Mouse (Mus musculus): Measurements from ENCODE around the gene Lpo. TPM values are rescaled to one million over a fixed set of nuclear protein-coding genes. Genes with fewer than 3 reads are reported as not detected.
A peak's percentile ranks its signal among the peaks of the same experiment; 100 is the strongest.
"Not testable (repeated sequence)": the region's sequence is repeated elsewhere in the genome, so short reads cannot be mapped to it uniquely, and the experiment has no call there.

Lpo gene
- polyA plus RNA-seq (2015; fragmentation: Nextera tagmentation; extraction: Ambion mirVana) = 0.05 TPM in 1 of 2 replicates, not detected in the other

DNA sequence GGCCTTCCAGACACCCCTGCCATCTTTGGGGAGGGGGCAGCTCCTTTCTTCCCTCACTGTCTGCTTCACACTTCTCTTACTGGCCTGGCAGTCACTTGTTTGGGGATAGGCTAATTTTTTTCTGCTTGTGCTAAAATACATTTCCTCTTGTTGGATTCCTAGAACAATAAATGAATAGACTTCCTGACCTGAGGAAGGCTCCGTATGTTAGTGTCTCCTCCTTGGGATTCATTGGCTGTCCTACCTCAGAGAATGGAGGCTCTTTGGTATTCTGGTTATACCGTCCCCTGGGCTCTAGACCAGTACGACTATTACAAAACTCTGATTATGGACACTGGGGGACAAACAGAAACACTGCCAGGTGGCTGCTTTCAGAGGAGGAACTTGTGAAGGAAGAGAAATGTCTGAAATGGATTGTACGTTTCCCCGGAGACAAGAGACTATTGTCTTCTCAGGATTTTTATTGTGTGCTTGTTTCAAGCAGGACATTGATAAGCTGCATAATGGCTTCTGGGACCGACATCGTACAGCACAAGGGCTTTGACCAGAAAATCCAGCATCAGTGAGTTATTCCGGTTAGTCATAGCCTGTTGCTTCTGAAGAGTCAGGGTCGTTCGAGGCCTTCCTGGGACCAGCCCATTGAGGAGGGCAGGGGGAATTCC is at the start of gene Lpo:
Lpo (minus strand) TSS at position 51 of the 662 bp plus-strand sequence.
- Histone ChIP-seq H3K4me2 (replicated peaks) (no peak within 1 kb of the TSS), H3K27ac (no peak within 1 kb of the TSS), H3K27me3 (replicated peaks) (no peaks in the 10 kb centered on the region), H3K9ac (no peak within 1 kb of the TSS), H3K36me3 (no peaks in the 10 kb centered on the region), H3K4me1 (replicated peaks) (no peaks in the 10 kb centered on the region), H3K9me3 (no peaks in the 10 kb centered on the region), H3K4me3 (replicated peaks) (no peak within 1 kb of the TSS)
- ATAC-seq = no peak
- 50% methylated on average over 10 of the region's 10 CpGs for WGBS

DNA sequence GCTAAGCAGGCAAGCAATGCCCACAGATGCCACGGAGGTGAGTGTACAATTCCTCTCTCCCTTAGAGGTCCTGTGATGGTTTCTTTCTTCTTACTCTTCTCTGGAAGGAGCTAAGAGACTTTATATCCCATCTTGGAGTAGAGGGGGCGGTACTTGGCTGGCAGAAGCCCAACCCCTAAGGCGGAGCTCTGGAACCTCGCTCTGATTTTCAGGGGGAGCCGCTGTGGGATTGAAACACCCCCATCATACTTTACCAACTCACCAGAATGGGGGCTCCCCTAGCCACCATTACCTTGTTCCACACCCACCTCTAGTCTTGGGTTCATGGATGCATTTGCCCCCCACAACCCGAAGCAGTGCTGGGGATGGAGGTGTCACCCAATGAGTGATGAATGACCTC is 47.3 kb upstream of the Lpo start, which contains the start of gene Epx:
Epx (minus strand) TSS at position 101 of the 400 bp plus-strand sequence.
- no peaks in the 10 kb centered on the region; the same call in 1 of the 2 replicates for H3K27me3 ChIP-seq (replicated peaks)
- H3K36me3 ChIP-seq = no peaks in the 10 kb centered on the region
- H3K4me2 ChIP-seq (replicated peaks) = no peak within 1 kb of the TSS
- H3K9me3 ChIP-seq = no peaks in the 10 kb centered on the region
- no peak for ATAC-seq
- 74% methylated on average over 6 of the region's 6 CpGs for WGBS
- no peak within 1 kb of the TSS for H3K27ac ChIP-seq
- H3K4me1 ChIP-seq (replicated peaks) = 0 out of 2 replicates have a peak, but pooled peaks cover 3% of the 10 kb centered on the region
- no peak within 1 kb of the TSS for H3K4me3 ChIP-seq (replicated peaks)
- no peak within 1 kb of the TSS for H3K9ac ChIP-seq

DNA sequence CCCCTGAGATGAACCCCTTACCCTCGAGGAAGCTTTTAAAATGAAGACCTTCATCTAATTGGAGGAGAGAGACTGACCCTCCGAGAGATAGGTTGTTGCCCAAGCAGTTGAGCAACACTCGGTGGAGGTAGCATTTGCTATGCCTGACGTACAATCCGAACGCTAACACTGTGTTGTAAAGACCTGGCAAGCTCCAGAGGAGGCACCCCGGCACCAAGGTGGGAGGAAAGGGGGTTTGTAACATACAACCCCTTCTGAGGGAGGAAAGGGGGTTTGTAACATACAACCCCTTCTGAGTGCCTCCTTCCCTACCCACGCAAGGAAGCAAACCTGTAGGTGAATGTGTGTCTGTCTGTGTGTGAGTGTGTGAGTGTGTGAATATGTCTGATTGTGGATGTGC is 43.7 kb upstream of the Lpo start:
- no peak overlapping the region for H3K27ac ChIP-seq
- no peaks in the 10 kb centered on the region for H3K9me3 ChIP-seq
- 34% methylated on average over 8 of the region's 8 CpGs for WGBS
- H3K9ac ChIP-seq = no peak overlapping the region
- ATAC-seq = no peak
- no peak overlapping the region for H3K4me3 ChIP-seq (replicated peaks)
- no peaks in the 10 kb centered on the region for H3K4me1 ChIP-seq (replicated peaks)
- no peak overlapping the region for H3K4me2 ChIP-seq (replicated peaks)
- H3K36me3 ChIP-seq = no peaks in the 10 kb centered on the region
- H3K27me3 ChIP-seq (replicated peaks) = no peaks in the 10 kb centered on the region; the same call in 1 of the 2 replicates

DNA sequence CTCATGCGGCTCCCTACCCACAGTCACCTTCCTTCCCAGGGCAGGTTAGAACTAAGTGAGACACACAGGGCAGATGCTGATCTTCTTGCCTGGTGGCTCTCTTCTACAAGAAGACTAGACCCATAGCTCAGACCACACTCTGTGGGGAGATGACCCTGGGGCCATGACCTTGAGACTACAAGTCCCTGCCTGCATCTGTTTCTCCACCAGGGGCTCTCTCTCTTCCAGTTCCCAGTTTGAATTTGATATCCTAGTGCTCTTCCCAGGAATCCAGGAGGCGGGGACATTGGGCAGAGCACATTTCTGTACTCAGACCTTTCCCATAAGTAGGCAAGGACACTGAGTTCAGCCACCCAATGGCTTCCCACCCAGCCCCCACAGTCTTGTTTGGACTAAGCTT is 42.0 kb upstream of the Lpo start:
- no peak overlapping the region for H3K27ac ChIP-seq
- H3K4me2 ChIP-seq (replicated peaks) = no peak overlapping the region
- H3K9ac ChIP-seq = no peak overlapping the region
- no peaks in the 10 kb centered on the region for H3K36me3 ChIP-seq
- H3K27me3 ChIP-seq (replicated peaks) = no peaks in the 10 kb centered on the region
- no peak for ATAC-seq
- WGBS = 74% methylated on average over 2 of the region's 2 CpGs
- H3K9me3 ChIP-seq = no peaks in the 10 kb centered on the region
- no peaks in the 10 kb centered on the region for H3K4me1 ChIP-seq (replicated peaks)
- no peak overlapping the region for H3K4me3 ChIP-seq (replicated peaks)

DNA sequence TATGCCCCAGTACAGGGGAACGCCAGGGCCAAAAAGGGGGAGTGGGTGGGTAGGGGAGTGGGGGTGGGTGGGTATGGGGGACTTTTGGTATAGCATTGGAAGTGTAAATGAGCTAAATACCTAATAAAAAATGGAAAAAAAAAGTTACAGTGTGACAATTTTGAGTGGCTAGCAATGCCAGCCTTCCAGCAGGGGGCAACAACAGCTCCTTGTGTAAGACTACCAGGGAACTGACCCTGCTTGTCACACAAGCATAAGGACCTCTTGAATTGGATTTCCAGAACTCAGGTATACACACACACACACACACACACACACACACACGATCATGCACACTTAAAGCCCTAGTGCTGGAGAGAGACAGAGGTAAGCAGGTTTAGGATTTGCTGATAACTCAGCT is 38.8 kb upstream of the Lpo start:
- not testable (repeated sequence) for H3K36me3 ChIP-seq; H3K4me1 ChIP-seq (replicated peaks); H3K4me3 ChIP-seq (replicated peaks); H3K27me3 ChIP-seq (replicated peaks); H3K27ac ChIP-seq; H3K9ac ChIP-seq; ATAC-seq; H3K9me3 ChIP-seq; H3K4me2 ChIP-seq (replicated peaks)
- WGBS = 80% methylated on average over 1 of the region's 2 CpGs

DNA sequence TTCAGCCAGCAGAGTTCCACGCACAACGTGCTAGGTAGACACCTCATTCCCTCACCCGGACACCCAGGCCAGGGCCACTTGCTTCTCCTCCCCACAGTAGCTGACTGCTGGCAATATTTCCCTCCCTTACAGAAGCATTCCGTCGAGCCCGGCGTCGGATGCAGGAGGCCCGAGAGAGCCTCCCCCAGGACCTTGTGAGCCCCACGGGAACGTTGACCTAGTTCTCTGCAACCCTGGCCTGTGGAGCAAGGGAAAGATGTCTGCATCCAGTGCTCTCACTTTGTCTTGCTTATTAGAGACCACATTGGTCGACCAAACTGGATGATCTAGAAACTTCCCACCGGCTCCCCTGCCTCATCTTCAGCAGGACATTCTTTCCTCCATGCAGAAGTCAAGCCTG is 34.7 kb upstream of the Lpo start:
- Histone ChIP-seq H3K4me1 (replicated peaks) (no peaks in the 10 kb centered on the region), H3K9me3 (no peaks in the 10 kb centered on the region), H3K4me3 (replicated peaks) (no peak overlapping the region), H3K27me3 (replicated peaks) (no peaks in the 10 kb centered on the region), H3K27ac (no peak overlapping the region), H3K4me2 (replicated peaks) (no peak overlapping the region), H3K36me3 (peaks cover 5% of the 10 kb centered on the region; the same call in 1 of the 2 replicates), H3K9ac (no peak overlapping the region)
- no peak for ATAC-seq
- 89% methylated on average over 13 of the region's 13 CpGs for WGBS

DNA sequence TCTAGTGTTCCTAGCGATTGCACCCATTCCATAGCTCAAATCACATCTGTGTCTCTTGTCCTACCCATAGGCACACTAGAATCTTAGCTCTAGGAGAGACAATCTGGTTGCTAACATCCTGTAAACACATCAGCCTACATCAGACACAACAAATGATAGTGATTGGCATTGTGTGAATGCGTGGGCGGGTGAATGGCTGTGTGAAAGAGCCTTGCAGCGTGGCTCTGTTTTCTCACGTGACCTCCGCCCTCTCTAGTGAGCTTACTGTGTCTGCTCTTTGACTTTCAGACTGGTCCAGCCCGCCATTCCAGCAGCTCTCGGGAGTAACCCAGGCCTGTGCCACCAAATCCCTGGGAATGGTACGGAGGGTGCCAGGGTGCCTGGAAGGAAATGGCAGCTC is 32.3 kb upstream of the Lpo start:
- Histone ChIP-seq H3K4me1 (replicated peaks) (no peaks in the 10 kb centered on the region), H3K36me3 (peaks cover 6% of the 10 kb centered on the region; the same call in 1 of the 2 replicates), H3K9me3 (no peaks in the 10 kb centered on the region), H3K27ac (no peak overlapping the region), H3K4me3 (replicated peaks) (no peak overlapping the region), H3K4me2 (replicated peaks) (no peak overlapping the region), H3K27me3 (replicated peaks) (no peaks in the 10 kb centered on the region), H3K9ac (no peak overlapping the region)
- 79% methylated on average over 9 of the region's 9 CpGs for WGBS
- ATAC-seq = no peak

DNA sequence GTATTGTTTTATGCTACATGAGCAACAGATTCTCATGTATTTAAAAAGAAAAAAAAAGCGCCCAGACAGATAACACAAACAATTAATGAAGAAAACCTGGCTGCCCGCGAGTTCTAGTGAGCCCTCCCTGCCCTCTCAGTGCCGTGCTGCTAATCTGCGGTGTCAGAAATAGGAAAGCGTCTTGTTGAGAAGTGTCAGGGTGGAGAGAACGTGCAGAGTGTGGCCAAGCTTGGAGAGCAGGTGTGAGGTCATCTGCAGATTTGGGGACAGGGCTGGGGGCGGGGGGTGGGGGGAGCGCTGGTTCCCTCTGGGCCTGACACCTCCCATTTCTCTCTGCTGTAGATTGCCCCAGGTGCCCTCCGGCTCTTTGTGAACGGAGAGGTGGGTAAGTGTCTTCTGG is 31.2 kb upstream of the Lpo start:
- no peak for ATAC-seq
- no peak overlapping the region for H3K4me3 ChIP-seq (replicated peaks)
- H3K4me1 ChIP-seq (replicated peaks) = no peaks in the 10 kb centered on the region
- no peak overlapping the region for H3K9ac ChIP-seq
- no peaks in the 10 kb centered on the region for H3K9me3 ChIP-seq
- WGBS = 88% methylated on average over 11 of the region's 11 CpGs
- H3K27ac ChIP-seq = no peak overlapping the region
- peaks cover 6% of the 10 kb centered on the region; the same call in 1 of the 2 replicates for H3K36me3 ChIP-seq
- no peak overlapping the region for H3K4me2 ChIP-seq (replicated peaks)
- no peaks in the 10 kb centered on the region for H3K27me3 ChIP-seq (replicated peaks)

DNA sequence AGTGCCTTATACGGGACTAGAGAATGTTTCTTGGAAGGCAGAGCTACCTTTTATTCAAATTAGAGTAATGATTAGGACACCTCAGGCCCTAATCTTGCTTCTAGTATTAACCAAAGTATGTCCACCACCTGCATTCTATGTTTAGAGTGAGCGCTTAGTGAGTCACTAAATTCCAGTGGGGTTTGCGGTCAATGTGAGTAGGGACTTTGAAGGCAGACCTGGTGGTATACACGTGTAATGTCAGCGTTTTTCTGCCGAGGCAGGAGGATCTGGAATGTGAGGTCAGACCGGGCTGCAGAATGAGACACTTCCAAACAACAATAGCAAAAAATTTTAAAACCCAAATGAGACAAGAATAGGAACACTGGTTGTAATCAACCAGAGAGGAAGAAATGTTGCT is 26.5 kb upstream of the Lpo start:
- Histone ChIP-seq H3K36me3 (0 out of 2 replicates have a peak, but pooled peaks cover 6% of the 10 kb centered on the region), H3K4me2 (replicated peaks) (no peak overlapping the region), H3K4me1 (replicated peaks) (peaks cover 3% of the 10 kb centered on the region), H3K9ac (no peak overlapping the region), H3K27me3 (replicated peaks) (no peaks in the 10 kb centered on the region), H3K27ac (no peak overlapping the region), H3K4me3 (replicated peaks) (no peak overlapping the region), H3K9me3 (no peaks in the 10 kb centered on the region)
- 87% methylated on average over 7 of the region's 7 CpGs for WGBS
- no peak for ATAC-seq

DNA sequence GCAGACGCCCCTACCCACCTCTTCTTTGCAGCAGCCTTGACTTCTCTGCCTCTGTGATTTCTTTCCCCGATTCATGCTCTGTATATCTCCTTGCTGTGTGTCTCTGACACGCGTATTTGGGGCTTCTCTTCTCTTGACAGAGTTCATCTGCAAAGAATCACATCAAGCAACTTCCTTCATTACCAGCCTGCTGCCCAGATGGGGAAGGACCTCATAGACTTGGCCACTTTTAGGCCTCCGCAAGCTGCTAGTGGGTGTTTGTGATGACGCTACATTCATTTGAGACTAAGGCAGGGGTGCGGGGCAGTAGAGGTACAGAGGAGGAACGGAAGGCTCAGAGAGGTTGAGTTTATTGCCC is 25.5 kb upstream of the Lpo start:
- peak overlapping the region; percentile 85 for H3K4me2 ChIP-seq (replicated peaks)
- peaks cover 3% of the 10 kb centered on the region for H3K4me1 ChIP-seq (replicated peaks)
- H3K9me3 ChIP-seq = no peaks in the 10 kb centered on the region
- 0 out of 2 replicates have a peak, but pooled peaks cover 6% of the 10 kb centered on the region for H3K36me3 ChIP-seq
- peak overlapping the region; percentile 66; the same call in 1 of the 2 replicates for H3K27ac ChIP-seq
- H3K9ac ChIP-seq = peak overlapping the region; percentile 51
- H3K27me3 ChIP-seq (replicated peaks) = no peaks in the 10 kb centered on the region
- peak overlapping the region; percentile 64 for H3K4me3 ChIP-seq (replicated peaks)
- 34% methylated on average over 8 of the region's 8 CpGs for WGBS
- ATAC-seq = peak; percentile 46

DNA sequence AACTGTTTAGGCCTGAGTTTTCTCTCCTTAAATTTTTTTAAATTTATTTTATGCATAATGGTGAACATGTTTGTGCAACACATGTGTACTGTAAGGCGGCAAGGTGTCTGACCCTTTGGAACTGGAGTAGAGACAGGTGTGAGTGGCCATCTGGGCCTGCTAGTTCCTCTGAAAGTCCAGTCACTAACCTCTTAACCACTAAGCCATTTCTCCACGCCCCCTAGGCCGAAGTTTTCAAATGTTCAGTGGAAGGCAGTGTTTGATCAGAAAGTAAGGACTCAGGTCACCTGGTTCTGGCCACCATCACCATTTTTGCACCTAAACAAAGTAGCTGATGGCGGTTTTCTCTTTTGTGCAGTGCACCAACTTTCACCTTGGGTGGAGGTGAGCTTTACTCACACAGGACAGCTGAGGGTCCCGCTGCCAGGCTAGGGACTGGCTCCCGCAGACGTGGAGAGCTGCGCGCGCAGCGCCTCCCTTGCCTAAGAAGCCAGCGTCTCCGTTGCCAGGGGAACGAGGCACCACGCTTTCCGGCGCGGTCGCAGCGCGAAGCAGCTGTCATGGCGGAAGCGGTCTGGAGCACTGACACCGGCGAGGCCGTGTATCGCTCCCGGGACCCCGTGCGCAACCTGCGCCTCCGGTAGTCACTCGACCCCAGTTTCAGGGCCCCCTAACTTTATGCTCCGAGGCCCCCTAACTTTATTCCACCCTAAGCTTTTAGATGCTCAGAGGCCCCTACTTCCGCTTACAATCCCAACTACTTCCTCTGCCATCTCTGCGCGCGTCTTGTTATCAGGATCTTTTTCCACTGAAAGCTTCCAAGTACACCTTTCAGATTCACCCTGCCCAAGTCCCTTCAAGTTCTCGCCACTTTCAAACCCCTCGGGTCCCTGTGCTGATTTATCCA is 24.9 kb upstream of the Lpo start, which contains the start of gene Mks1:
Mks1 (plus strand) TSS at position 526 of the 907 bp plus-strand sequence.
- H3K9ac ChIP-seq = peak within 1 kb of the TSS; percentile 51
- H3K4me1 ChIP-seq (replicated peaks) = peaks cover 3% of the 10 kb centered on the region
- H3K9me3 ChIP-seq = no peaks in the 10 kb centered on the region
- WGBS = 4% methylated on average over 40 of the region's 40 CpGs
- ATAC-seq = peak; percentile 97
- peak within 1 kb of the TSS; percentile 64 for H3K4me3 ChIP-seq (replicated peaks)
- 0 out of 2 replicates have a peak, but pooled peaks cover 2% of the 10 kb centered on the region for H3K36me3 ChIP-seq
- H3K27me3 ChIP-seq (replicated peaks) = no peaks in the 10 kb centered on the region
- H3K27ac ChIP-seq = peak within 1 kb of the TSS; percentile 66; the same call in 1 of the 2 replicates
- H3K4me2 ChIP-seq (replicated peaks) = peak within 1 kb of the TSS; percentile 85

DNA sequence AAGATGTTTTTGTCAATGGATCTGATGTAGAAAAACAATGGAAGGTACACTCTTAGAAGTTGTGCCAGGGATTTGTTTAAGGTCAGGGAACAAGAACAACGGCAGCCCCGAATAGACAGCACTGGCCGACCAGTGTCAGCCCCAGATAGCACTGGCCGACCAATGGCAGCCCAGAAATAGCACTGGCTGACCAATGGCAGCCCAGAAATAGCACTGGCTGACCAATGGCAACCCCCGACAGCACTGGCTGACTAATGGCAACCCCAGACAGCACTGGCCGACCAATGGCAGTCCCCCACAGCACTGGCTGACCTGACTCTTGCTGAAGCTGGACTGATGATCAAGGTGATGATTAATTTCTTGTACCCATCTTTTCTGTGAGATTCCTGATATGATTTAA is 19.8 kb upstream of the Lpo start:
- no peaks in the 10 kb centered on the region for H3K9me3 ChIP-seq
- ATAC-seq = no peak
- no peak overlapping the region for H3K4me2 ChIP-seq (replicated peaks)
- H3K27ac ChIP-seq = no peak overlapping the region
- no peaks in the 10 kb centered on the region for H3K4me1 ChIP-seq (replicated peaks)
- 68% methylated on average over 6 of the region's 6 CpGs for WGBS
- no peaks in the 10 kb centered on the region for H3K27me3 ChIP-seq (replicated peaks)
- H3K9ac ChIP-seq = no peak overlapping the region
- no peaks in the 10 kb centered on the region for H3K36me3 ChIP-seq
- H3K4me3 ChIP-seq (replicated peaks) = no peak overlapping the region

Measured in intestine, embryonic 15.5 days (tissue).